Mouse (Mus musculus) frontal cortex, adult 2 months (tissue): ENCODE results near the gene Cdk8. TPM values are rescaled to one million over a fixed set of nuclear protein-coding genes. Genes with fewer than 3 reads are reported as not detected.
"Not testable (repeated sequence)": the region's sequence is repeated elsewhere in the genome, so short reads cannot be mapped to it uniquely, and the experiment has no call there.

ENCODE experiments used
- DNase-seq, 2 experiments: peaks; one replicate each; pipeline ENCODE4 v3.0.0; 2022; ENCODE audit warnings: low spot score in 1 of 2; ENCODE audit errors: extremely low spot score in 1 of 2
- polyA plus RNA-seq: library from polyadenylated mRNA; depleted of rRNA; stranded (reverse); fragments of >200 nt; gene quantifications from 2 replicates; pipeline ENCODE4 v1.2.3, GENCODE M21; 2012; rRNA removed

Cdk8 gene
- polyA plus RNA-seq: 36.0 and 38.4 TPM in 2 replicates

- DNase-seq: peak; percentile 92
These were observed at the start of gene Cdk8 for GRCm38 (mm10) chr5:146230864-146231654. TSS of gene Cdk8 (plus strand) at chr5:146231230.

- DNase-seq: not testable (repeated sequence)
These were observed 45.8 kb upstream of the Cdk8 start, which contains the start of gene 1700001J03Rik for GRCm38 (mm10) chr5:146185204-146185603. TSS of gene 1700001J03Rik (minus strand) at chr5:146185304.

DNA sequence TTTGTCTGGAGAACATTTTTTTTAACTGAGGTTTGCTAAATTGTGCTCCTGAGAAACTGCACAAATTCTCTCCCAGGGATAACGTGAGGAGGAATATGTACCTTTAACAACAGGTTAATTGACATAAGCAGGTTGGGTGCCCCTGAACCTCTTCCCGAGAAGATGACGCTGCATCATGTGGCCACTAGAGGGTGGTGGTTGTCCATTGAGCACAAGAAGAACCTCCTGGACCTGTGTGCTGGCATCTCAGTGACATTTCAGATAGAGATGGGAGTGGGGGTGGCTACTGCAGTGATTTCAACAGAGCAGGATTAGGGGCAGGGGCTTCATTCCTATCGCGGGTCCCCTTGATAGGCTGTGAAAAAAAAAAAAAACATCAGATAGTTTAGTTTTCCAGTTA is 43.6 kb upstream of the Cdk8 start:
- DNase-seq: peak in 1 of 2 experiments; percentile 75

- DNase-seq: no peak
These were observed 42.9 kb upstream of the Cdk8 start for GRCm38 (mm10) chr5:146188144-146188543.

- DNase-seq: no peak
These were observed 42.3 kb upstream of the Cdk8 start for GRCm38 (mm10) chr5:146188712-146189111.

DNA sequence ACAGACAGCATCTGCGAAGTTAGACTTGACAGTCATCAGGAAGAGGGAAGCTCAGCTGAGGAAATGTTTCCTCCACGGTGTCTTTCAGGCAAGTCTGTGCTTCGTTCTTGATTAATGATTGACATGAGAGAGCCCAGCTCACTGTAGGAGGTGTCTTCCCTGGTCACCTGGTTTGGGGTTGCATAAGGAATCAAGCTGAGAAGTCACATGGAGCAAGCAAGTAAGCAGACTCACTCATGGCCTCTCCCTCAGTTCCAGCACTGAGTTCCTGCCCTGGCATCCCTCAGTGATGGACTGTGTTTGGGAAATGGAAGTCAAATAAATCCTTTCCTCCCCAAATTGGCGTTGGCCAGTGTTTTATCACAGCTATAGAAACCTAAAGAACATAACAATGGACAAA is 40.9 kb upstream of the Cdk8 start:
- DNase-seq: no peak

- no peak for DNase-seq
These were observed 40.3 kb upstream of the Cdk8 start for GRCm38 (mm10) chr5:146190501-146191269.

DNA sequence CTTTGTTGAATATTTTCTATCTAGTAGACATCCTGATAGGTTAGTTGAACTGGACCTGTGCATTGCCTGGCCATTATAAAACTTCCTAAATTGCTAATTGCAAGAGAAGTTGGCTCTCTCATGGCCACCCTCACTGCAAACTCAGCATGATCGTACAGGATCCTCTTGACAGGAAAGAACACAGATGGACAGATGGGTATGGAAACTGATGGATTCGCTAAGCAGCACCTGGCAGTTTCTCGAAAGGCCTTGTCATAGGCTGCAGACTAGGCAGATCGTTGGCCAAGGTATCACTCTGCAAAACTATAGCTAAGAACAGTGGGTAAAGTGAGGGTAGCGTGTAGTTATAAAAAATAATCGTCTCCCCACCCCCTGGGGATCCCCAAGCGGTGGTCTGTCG is 37.7 kb upstream of the Cdk8 start:
- DNase-seq: no peak

GRCm38 (mm10) chr5:146199073-146199472 is 32.0 kb upstream of the Cdk8 start:
- no peak for DNase-seq

- no peak for DNase-seq
These were observed 31.5 kb upstream of the Cdk8 start for GRCm38 (mm10) chr5:146199540-146199939.

- DNase-seq: no peak
These were observed 30.4 kb upstream of the Cdk8 start for GRCm38 (mm10) chr5:146200580-146200979.

DNA sequence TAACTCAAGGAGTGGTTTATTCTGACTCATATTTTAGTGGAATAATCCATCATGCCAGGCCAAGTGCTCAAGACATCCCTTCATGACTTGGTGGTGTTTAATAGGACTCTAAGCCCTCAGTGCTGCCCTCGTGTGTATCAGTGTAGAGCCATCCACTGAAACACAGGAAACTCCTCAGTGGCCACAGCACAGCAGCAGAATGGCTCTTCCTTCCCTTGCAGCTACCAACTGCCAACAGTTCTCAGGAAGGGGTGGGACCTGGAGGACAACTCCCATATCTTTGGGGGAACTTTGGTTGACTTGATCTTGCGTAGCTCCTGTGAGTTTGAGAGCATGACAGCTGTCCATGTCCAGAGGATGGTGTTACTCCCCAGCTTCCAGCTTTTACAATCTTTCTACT is 27.1 kb upstream of the Cdk8 start:
- no peak for DNase-seq

- DNase-seq: no peak
These were observed 25.5 kb upstream of the Cdk8 start for GRCm38 (mm10) chr5:146205537-146205936.

GRCm38 (mm10) chr5:146220501-146220878 is 10.5 kb upstream of the Cdk8 start:
- no peak for DNase-seq

DNA sequence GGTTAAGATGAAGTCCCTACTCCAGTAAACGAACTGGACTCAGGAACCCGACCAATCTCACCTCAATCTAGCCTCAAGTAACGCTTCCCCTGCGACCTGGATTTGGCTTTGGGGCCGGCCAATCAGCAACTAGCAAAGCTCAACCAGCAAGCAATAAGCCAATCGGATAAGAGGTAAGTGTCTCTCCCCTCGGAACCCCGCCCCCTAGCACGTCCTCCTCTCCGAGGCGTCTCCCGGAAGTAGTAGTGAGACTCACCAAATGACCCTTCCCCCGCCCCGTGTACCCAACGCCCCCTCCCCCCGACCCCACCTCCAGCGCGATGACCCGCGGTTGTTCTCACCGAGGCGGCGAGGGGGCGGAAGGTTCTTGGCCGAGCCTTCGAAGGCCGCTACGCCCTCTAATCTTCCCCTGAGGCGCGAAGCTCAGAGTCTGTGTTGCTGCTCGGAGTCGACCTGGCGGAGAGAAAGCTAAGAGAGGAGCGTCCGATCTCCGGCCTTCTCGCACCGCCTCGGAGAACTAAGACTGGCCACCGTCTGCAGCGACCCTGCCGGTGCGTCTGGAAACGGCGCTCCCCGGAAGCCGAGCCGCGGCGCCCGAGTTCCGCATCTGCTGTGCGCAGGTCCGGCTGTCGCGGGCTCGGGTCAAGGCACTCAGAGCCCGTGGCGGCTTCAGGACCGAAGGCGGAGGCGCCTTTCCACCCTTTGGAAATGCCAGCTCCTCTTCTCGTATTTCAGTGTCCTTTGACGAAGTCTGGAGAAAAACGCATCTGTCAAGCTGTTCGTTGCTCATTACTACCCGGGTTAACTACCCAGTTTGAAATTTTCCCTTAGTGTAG is 9.9 kb upstream of the Cdk8 start, which contains the start of gene Rnf6:
TSS of gene Rnf6 (minus strand) at position 677 of the 836 bp plus-strand sequence.
- DNase-seq: peak; percentile 94 to 95

GRCm38 (mm10) chr5:146221722-146222121 is 9.3 kb upstream of the Cdk8 start:
- peak in 1 of 2 experiments; percentile 11 for DNase-seq

DNA sequence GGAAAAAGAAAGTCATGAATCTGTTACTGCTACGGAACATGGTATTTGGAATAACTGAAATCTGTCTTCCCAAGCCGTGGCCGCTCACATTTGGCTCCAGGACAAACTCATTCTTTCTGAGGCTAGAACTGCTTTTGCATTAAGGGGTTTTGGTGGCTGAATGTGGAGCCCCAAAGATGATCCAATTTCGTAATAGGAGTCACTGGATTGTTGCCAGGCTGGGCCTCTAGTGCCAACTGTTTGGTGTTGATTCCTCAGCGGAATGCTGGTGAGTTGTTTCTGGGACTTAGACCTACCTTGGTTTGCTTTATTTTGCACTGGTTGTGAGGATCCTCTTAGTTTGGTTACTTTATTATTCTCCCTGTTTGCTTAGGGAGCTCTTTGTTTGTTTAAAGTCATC is 7.2 kb upstream of the Cdk8 start:
- no peak for DNase-seq

DNA sequence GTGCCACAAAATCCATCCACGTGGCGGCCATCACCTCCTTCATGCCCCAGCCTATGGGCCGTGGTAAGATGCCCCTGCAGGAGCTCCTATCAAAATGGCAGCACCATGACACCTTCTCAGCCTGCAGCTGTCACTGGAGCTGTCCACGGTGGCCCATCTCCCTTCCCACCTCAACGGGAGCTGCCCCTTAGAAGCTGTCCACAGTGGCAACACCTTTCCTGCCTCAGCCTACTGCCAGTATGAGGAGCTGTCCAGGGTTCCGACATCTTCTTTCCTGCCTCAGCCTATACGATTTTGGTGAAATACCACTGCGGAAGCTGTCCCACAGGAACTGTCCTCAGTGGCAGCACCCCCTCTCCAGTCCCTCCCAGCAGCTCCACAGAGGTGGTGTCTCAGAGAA is 3.5 kb upstream of the Cdk8 start:
- no peak for DNase-seq

DNA sequence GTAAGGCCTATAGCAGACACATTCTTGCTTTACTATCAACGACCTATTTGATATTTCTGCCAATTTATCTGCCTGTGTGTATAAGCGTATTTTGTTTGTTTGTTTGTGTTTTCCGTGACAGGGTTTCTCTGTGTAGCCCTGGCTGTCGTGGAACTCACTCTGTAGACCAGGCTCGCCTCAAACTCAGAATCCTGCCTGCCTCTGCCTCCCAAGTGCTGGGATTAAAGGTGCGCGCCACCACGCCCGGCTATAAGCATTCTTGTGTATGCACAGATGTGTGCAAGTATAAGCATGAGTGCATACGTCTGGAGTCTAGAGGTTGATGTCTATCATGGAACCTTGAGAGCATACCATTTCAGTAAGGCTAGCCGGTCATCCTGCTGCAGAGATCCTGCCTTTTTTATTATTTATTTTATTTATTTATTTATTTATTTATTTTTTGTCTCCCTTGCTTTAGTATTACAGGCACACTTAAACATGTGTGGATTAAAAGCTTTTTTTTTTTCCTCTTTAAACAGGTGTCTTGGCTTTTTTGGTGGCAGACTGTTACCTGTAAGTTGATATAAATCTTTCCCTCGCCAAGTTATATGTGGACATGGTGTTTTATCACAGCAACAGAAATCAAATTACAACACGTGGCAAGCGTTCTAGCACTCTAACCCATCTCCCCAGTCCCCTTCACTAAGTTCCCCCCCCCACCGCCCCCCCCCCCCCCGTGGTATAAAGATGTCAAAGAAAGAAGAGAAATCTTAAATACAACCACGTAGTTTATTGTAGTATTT is 970 bp upstream of the Cdk8 start:
- no peak for DNase-seq

- peak in 1 of 2 experiments; percentile 23 for DNase-seq
These were observed 596 bp downstream of the Cdk8 start for GRCm38 (mm10) chr5:146231655-146231996.
